Mouse (Mus musculus) layer of hippocampus, adult 6 months (tissue): ENCODE results near the gene Zfp697. TPM values are rescaled to one million over a fixed set of nuclear protein-coding genes. Genes with fewer than 3 reads are reported as not detected.

Experiments used
- long read RNA-seq, 2 experiments: library from polyadenylated mRNA; unstranded; transcript quantifications; one replicate each; pipeline ENCODE4 v2.0.0; 2019 to 2020
- polyA plus RNA-seq: library from polyadenylated mRNA; unstranded; fragments of <200 nt; fragmentation: Nextera tagmentation; gene quantifications from 2 replicates; pipeline ENCODE4 v1.2.3, GENCODE M21; 2021

The Zfp697 gene
- 7.5 and 8.6 TPM in 2 replicates for polyA plus RNA-seq
- long read RNA-seq, experiment 1, transcript Zfp697-203 (2 exons, 2,351 nt), result major isoform, 9 of 15 reads
- long read RNA-seq, experiment 1, partial matches to known transcripts, result 0 of 15 reads
- long read RNA-seq, experiment 1, other reads (novel, unspliced or antisense), result 6 of 15 reads
- long read RNA-seq, experiment 2, full-length matches to known transcripts, result 18 of 27 reads
- long read RNA-seq, experiment 2, partial matches to known transcripts, result 0 of 27 reads
- long read RNA-seq, experiment 2, other reads (novel, unspliced or antisense), result 9 of 27 reads

DNA sequence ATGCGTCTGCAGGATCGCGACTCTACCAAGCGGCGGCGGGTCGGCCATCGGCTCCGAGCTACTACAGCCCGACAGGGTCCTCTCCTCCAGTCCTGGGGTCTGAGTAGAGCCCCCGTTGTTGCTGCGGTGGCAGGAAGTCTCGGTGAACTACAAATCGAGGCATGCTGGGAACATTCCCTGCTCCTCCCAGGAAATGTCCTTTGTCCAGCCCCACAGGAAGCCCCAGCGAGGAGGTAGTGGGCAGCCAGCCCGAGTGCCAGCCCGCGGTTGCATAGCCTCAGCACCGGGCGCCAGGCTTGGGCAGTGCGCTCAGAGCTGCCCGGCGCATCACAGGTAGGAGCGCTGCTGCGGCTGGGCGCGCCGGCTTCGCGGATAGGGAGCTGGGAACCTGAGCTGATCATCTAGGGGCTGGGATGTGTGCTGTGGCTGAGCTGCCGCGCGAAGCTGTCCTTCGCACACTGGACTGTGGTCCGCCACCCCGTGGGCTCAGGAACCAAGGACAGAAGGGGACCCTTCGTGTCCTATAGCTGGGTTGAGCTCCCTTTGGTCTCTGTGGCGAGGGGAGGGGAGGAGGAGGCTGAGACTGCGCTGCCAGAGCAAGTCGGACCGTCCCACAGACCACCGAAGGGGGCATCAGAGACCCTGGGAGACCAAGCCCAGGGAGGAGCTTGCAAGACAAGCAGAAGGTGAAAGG, at the start of gene Zfp697:
TSS of gene Zfp697 (plus strand) at position 216 of the 694 bp plus-strand sequence.

DNA sequence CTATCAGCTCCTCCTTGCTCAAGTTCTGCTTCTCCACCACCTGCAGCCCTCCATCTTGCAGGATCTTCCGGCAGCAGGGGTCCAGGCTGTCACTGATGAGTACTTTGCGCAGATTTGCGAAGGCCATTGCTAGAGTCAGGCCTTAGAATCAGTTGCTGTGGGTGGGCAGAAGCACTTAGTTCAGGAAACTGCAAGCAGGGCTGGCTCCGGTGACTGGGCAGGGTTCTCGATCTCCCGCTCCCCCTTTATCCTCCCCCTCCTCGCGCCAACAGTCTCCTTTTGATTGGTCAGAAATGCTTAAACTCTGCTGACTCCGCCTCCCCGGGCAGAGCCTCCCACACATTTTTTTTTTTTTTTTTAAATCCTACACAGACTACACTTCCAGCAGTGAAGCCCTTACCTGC, 42.6 kb upstream of the Zfp697 start, which contains the start of gene Phgdh:
TSS of gene Phgdh (minus strand) at position 285 of the 404 bp plus-strand sequence.

DNA sequence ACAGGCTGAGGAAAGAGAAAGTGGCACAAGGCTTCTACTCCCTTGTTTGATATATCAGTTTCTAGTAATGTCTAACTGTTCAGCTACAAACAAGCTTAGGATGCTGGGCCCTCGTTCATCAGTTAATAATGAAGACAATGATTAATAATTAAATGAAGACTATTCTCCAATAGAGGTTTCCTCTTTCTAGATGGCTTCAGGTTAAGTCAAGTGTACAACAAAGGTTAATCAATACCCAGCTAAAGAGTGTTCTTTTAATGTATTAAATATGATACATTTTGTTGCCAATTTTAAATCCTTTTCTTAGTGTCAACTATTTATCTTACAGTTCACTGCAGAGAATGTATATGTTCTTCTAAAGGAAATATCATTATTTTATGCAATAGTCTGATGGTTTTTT, 74.8 kb downstream of the Zfp697 start, which contains the start of gene Gm4450:
TSS of gene Gm4450 (minus strand) at position 101 of the 400 bp plus-strand sequence.

DNA sequence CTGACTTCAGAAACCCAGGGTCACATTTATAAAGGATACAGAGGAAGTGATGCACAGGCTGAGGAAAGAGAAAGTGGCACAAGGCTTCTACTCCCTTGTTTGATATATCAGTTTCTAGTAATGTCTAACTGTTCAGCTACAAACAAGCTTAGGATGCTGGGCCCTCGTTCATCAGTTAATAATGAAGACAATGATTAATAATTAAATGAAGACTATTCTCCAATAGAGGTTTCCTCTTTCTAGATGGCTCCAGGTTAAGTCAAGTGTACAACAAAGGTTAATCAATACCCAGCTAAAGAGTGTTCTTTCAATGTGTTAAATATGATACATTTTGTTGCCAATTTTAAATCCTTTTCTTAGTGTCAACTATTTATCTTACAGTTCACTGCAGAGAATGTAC, 128.2 kb downstream of the Zfp697 start, which contains the start of gene Hsd3b4:
TSS of gene Hsd3b4 (minus strand) at position 101 of the 400 bp plus-strand sequence.

DNA sequence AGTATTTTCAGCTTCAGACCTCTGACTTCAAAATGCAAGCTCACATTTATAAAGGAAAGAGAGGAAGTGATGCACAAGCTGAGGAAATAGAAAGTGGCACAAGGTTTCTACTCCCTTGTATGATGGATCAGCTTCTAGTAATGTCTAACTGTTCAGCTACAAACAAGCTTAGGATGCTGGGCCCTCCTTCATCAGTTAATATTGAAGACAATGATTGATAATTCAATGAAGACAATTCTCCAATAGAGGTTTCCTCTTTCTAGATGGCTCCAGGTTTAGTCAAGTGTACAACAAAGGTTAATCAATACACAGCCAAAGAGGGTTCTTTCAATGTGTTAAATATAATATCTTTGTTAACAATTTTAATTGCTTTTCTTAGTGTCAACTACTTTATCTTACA, 206.4 kb downstream of the Zfp697 start, which contains the start of gene Gm10681:
TSS of gene Gm10681 (minus strand) at position 101 of the 400 bp plus-strand sequence.

DNA sequence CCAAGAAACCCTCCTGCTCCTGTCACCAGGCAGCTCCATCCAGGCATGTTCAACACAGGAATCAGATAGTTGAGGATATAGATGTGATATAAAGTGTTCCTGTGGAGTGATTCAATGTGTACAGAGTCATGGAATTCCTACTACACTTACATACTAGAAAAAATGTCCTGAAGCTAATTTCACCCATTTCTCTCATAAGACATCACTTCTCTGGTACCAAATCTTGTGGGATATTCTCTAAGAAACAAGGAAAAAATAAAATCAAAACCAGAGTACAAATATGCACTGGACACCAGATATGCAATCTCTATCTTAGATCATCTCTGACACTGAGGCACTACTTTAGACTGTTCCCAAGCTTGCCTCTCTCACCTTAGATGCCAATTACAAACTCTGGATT, 247.9 kb downstream of the Zfp697 start, which contains the start of gene Hsd3b5:
TSS of gene Hsd3b5 (minus strand) at position 101 of the 400 bp plus-strand sequence.

DNA sequence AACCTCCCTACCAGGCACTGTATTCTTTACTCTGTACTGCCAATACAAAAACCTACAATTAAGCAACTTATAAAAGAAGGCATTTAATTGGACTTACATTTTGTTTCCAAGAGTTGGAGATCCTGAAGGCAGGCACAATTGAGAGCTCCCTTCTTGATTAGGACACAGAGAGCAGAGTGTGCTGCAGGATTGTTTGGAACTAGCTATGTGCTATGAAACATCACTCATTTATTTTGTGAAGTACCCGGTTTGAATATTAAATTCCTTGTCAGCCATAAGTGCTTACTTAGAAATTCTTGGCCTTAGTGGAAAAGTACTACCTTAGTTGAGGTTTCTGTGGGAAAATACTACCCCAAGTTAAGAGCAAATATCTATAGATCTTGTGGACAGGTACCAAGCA, 342.1 kb downstream of the Zfp697 start, which contains the start of gene Hsd3b2:
TSS of gene Hsd3b2 (minus strand) at position 168 of the 400 bp plus-strand sequence.

Other genes with a start within 250 kb of the Zfp697 start
- gene Adam30, start 221.8 kb upstream of the Zfp697 start, polyA plus RNA-seq, result not detected in 2 replicates
- not detected in 2 replicates for gene Reg4, start 160.3 kb upstream of the Zfp697 start, polyA plus RNA-seq
- 5.4 and 6.3 TPM in 2 replicates for gene Hmgcs2, start 102.0 kb upstream of the Zfp697 start, polyA plus RNA-seq
- gene Phgdh, start 42.5 kb upstream of the Zfp697 start, polyA plus RNA-seq, result 139 and 162 TPM in 2 replicates
- gene Gm4450, start 74.7 kb downstream of the Zfp697 start, polyA plus RNA-seq, result not detected in 2 replicates
- not detected in 2 replicates for gene Hsd3b4, start 128.1 kb downstream of the Zfp697 start, polyA plus RNA-seq
- not detected in 2 replicates for gene Gm10681, start 206.3 kb downstream of the Zfp697 start, polyA plus RNA-seq
- gene Hsd3b5, start 247.8 kb downstream of the Zfp697 start, polyA plus RNA-seq, result not detected in 2 replicates